Mouse (Mus musculus) embryonic stem cell, embryonic (primary cell): ENCODE data around the gene Gtsf1l.

ENCODE experiments used
- CTCF ChIA-PET, 4 experiments: fragments of 300-600 bp in 2 of 4; fragments of 350-600 bp in 2 of 4; sonication (Branson Sonifier 250); formaldehyde crosslinking; loops; one replicate each; lab custom pipeline; 2022; ENCODE audit warnings: inconsistent platforms in 2 of 4; lab: Charles Lee
- POLR2A ChIA-PET, 4 experiments: fragments of 300-600 bp in 2 of 4; fragments of 350-600 bp in 2 of 4; sonication (Branson Sonifier 250); formaldehyde crosslinking; loops; one replicate each; lab custom pipeline; 2022; ENCODE audit warnings: antibody characterized with exemption in 4 of 4, inconsistent platforms in 1 of 4; lab: Charles Lee

The Gtsf1l gene

GRCm38 (mm10) chr2:163049116-163049515, 38.5 kb downstream of the Gtsf1l start:
- ChIA-PET CTCF (interaction anchor here in 2 of 4 experiments (1.3 to 2.1 kb wide), 5 partner anchors 12 to 52 kb away, joined by 3 to 18 read pairs (median 9); no protein-coding TSS in a partner anchor), POLR2A (interaction anchor here in 3 of 4 experiments (1.5 to 44.5 kb wide), 8 partner anchors 8 to 117 kb away, joined by 5 to 2437 read pairs (median 794); partner anchors contain the start of genes Gtsf1l (in 2 of the 3), Ift52 (in 1 of the 3) and Mybl2 (in 1 of the 3))

GRCm38 (mm10) chr2:163048125-163048524, 39.5 kb downstream of the Gtsf1l start:
- ChIA-PET POLR2A (interaction anchor here (0.6 to 44.5 kb wide), 22 partner anchors 7 to 371 kb away, joined by 3 to 2437 read pairs (median 5); partner anchors contain the start of genes Gtsf1l (in 2 of the 4), Ift52 (in 1 of the 4), Mybl2 (in 1 of the 4) and Srsf6 (in 1 of the 4)), CTCF (interaction anchor here (0.8 to 2.8 kb wide), 25 partner anchors 9 to 53 kb away, joined by 3 to 18 read pairs (median 4); partner anchors contain the start of gene Ift52 (in 1 of the 4))

- POLR2A ChIA-PET, result interaction anchor here in 3 of 4 experiments (0.8 to 44.5 kb wide), 12 partner anchors 8 to 604 kb away, joined by 3 to 2437 read pairs (median 10); partner anchors contain the start of genes Gtsf1l (in 2 of the 3), Mybl2 (in 2 of the 3), Ift52 (in 1 of the 3) and L3mbtl1 (in 1 of the 3)
- CTCF ChIA-PET, result interaction anchor here in 3 of 4 experiments (0.6 to 2.1 kb wide), 5 partner anchors 8 to 62 kb away, joined by 3 to 9 read pairs (median 4); no protein-coding TSS in a partner anchor
Observed at GRCm38 (mm10) chr2:163039940-163040339, 47.7 kb downstream of the Gtsf1l start.
